Mouse (Mus musculus): ENCODE results near the gene Rbm42. TPM values are rescaled to one million over a fixed set of nuclear protein-coding genes. Genes with fewer than 3 reads are reported as not detected.

Gene Rbm42
- polyA plus RNA-seq, 1 experiment from 2014 or later = 138 TPM

DNA sequence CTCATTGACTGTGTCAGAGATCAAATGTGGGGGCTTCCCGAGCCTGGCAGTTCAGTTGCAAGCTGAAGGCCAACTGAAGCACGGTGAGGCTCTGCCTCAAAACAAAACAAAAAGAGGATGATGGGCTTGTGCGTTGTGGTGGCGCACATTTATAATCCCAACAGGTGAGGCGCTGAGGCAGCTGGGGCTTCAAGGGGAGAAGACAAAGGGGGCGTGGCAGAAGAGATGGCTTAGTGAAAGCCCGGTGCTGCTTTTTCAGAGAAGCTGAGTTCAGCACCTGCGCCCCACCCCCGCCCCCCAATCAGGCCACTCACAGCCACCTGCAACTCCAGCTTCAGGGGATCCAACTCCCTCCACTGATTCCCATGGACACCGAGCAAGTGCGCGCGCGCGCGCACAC lies 41.6 kb downstream of the Rbm42 start:
- no peaks in the 10 kb centered on the region for H3K27me3 ChIP-seq (ENCODE audit: control insufficient read depth, insufficient read depth, low read length)
- H3K4me1 ChIP-seq (ENCODE audit: control insufficient read depth, insufficient read depth, low read length) = no peaks in the 10 kb centered on the region
- DNase-seq (ENCODE audit: low spot score, missing footprints) (peak; percentile 47), ATAC-seq (ENCODE audit: low FRiP score) (no peak)
- no peaks in the 10 kb centered on the region for H3K9me3 ChIP-seq (ENCODE audit: control insufficient read depth, low read length)
- no peak overlapping the region for H3K4me2 ChIP-seq
- H3K9ac ChIP-seq (ENCODE audit: low read length) = no peak overlapping the region
- H3K36me3 ChIP-seq (ENCODE audit: control insufficient read depth, insufficient read depth, low read length) = no peaks in the 10 kb centered on the region
- WGBS = 51% methylated on average over 16 of the region's 16 CpGs
- no peak overlapping the region for H3K4me3 ChIP-seq (ENCODE audit: low read depth, low read length)
- H3K27ac ChIP-seq (ENCODE audit: low read depth, low read length) = no peak overlapping the region

DNA sequence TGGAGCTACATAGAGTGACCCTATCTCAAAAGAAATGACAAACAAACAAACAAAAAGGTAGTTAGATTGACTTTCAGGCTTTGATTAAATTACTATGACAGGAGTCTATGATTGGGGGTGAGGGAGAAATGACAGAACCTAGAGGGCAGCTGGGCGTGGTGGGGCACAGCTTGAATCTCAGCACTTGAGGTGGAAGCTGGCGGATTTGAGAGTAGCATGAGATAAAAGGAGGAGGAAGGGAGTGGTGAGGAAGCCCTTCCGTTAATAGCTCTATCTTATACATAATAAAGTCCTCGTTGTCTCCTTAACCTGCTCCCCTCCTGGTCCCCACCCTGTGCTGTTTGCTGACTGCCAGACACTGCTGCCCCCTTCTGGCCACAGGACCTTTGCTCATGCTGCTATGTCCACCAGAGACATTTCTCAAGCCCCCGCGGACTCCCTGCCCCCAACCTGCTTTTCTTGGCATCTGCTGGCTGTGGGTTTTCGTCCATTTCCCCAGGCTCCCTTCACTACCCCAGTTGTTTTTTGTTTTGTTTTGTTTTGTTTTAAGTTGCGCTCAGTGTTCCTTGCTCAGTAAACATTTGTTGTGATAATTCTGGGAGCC lies 42.3 kb downstream of the Rbm42 start:
- H3K4me2 ChIP-seq = no peak overlapping the region
- no peak overlapping the region for H3K9ac ChIP-seq (ENCODE audit: low read length)
- no peaks in the 10 kb centered on the region for H3K27me3 ChIP-seq (ENCODE audit: control insufficient read depth, insufficient read depth, low read length)
- no peaks in the 10 kb centered on the region for H3K9me3 ChIP-seq (ENCODE audit: control insufficient read depth, low read length)
- H3K36me3 ChIP-seq (ENCODE audit: control insufficient read depth, insufficient read depth, low read length) = no peaks in the 10 kb centered on the region
- ATAC-seq (ENCODE audit: low FRiP score) (0 out of 2 replicates have a peak, but pooled peaks have one; percentile 35), DNase-seq (ENCODE audit: low spot score, missing footprints) (peak; percentile 90)
- 26% methylated on average over 8 of the region's 8 CpGs for WGBS
- H3K4me3 ChIP-seq (ENCODE audit: low read depth, low read length) = no peak overlapping the region
- H3K27ac ChIP-seq (ENCODE audit: low read depth, low read length) = no peak overlapping the region
- no peaks in the 10 kb centered on the region for H3K4me1 ChIP-seq (ENCODE audit: control insufficient read depth, insufficient read depth, low read length)

GRCm38 (mm10) chr7:30604944-30605343 lies 45.2 kb downstream of the Rbm42 start:
- H3K4me1 ChIP-seq (ENCODE audit: control insufficient read depth, insufficient read depth, low read length) = no peaks in the 10 kb centered on the region
- no peak overlapping the region for H3K4me2 ChIP-seq
- ATAC-seq (ENCODE audit: low FRiP score) (no peak), DNase-seq (ENCODE audit: low spot score, missing footprints) (no peak)
- no peaks in the 10 kb centered on the region for H3K27me3 ChIP-seq (ENCODE audit: control insufficient read depth, insufficient read depth, low read length)
- no peaks in the 10 kb centered on the region for H3K9me3 ChIP-seq (ENCODE audit: control insufficient read depth, low read length)
- WGBS = 89% methylated on average over 8 of the region's 8 CpGs
- no peak overlapping the region for H3K4me3 ChIP-seq (ENCODE audit: low read depth, low read length)
- no peak overlapping the region for H3K27ac ChIP-seq (ENCODE audit: low read depth, low read length)
- no peak overlapping the region for H3K9ac ChIP-seq (ENCODE audit: low read length)
- no peaks in the 10 kb centered on the region for H3K36me3 ChIP-seq (ENCODE audit: control insufficient read depth, insufficient read depth, low read length)

GRCm38 (mm10) chr7:30604424-30604823 lies 45.7 kb downstream of the Rbm42 start:
- Histone ChIP-seq H3K4me3 (ENCODE audit: low read depth, low read length) (no peak overlapping the region), H3K27ac (ENCODE audit: low read depth, low read length) (no peak overlapping the region), H3K27me3 (ENCODE audit: control insufficient read depth, insufficient read depth, low read length) (no peaks in the 10 kb centered on the region), H3K4me2 (no peak overlapping the region), H3K4me1 (ENCODE audit: control insufficient read depth, insufficient read depth, low read length) (no peaks in the 10 kb centered on the region), H3K9ac (ENCODE audit: low read length) (no peak overlapping the region), H3K9me3 (ENCODE audit: control insufficient read depth, low read length) (no peaks in the 10 kb centered on the region), H3K36me3 (ENCODE audit: control insufficient read depth, insufficient read depth, low read length) (no peaks in the 10 kb centered on the region)
- DNase-seq (ENCODE audit: low spot score, missing footprints) = no peak
- 64% methylated on average over 8 of the region's 8 CpGs for WGBS
- no peak for ATAC-seq (ENCODE audit: low FRiP score)

DNA sequence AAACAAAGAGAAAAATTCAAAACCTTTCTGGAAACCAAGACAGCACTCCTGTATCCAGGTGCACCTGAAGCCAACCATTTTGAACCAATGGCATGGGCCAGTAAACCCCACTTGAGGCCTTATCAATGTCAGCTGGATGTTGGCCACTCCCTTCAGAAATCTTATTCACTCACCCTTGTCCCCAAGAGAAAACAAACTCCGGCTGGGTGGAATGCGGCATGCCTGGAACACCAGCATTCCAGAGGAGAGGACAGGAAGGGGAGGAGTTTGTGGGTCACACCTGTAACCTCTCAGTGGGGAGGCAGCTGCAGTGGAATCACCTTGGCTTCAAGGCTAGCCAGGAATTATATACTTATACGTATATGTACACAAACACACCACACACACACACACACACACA lies 47.5 kb downstream of the Rbm42 start:
- H3K9ac ChIP-seq (ENCODE audit: low read length) = no peak overlapping the region
- 50% methylated on average over 3 of the region's 3 CpGs for WGBS
- DNase-seq (ENCODE audit: low spot score, missing footprints) (peak; percentile 19), ATAC-seq (ENCODE audit: low FRiP score) (no peak)
- H3K27ac ChIP-seq (ENCODE audit: low read depth, low read length) = no peak overlapping the region
- H3K4me2 ChIP-seq = no peak overlapping the region
- H3K4me1 ChIP-seq (ENCODE audit: control insufficient read depth, insufficient read depth, low read length) = no peaks in the 10 kb centered on the region
- no peak overlapping the region for H3K4me3 ChIP-seq (ENCODE audit: low read depth, low read length)
- no peaks in the 10 kb centered on the region for H3K36me3 ChIP-seq (ENCODE audit: control insufficient read depth, insufficient read depth, low read length)
- no peaks in the 10 kb centered on the region for H3K27me3 ChIP-seq (ENCODE audit: control insufficient read depth, insufficient read depth, low read length)
- H3K9me3 ChIP-seq (ENCODE audit: control insufficient read depth, low read length) = no peaks in the 10 kb centered on the region

DNA sequence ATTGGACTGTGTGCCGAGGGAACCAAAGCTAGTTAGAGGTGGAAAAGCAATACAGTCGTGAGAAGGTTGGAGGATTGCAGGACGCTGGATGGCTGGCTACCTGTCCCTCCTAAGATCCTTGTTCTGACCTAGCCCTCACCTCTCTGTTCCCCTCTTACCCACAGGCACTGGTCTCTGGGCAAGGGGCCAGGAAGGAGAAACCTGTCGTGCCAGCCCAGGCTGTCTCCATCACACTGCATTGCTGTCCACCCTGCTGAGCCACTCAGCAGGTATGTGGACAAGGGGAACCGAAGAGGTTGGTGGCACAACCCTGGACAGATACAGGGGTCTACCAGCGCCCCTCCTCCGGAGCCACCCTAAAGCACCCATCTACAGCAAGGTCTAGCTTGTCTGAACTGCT lies 49.5 kb downstream of the Rbm42 start:
- ATAC-seq (ENCODE audit: low FRiP score) (no peak), DNase-seq (ENCODE audit: low spot score, missing footprints) (no peak)
- Histone ChIP-seq H3K9ac (ENCODE audit: low read length) (peak overlapping the region; percentile 22; the same call in 1 of the 2 replicates), H3K36me3 (ENCODE audit: control insufficient read depth, insufficient read depth, low read length) (no peaks in the 10 kb centered on the region), H3K9me3 (ENCODE audit: control insufficient read depth, low read length) (no peaks in the 10 kb centered on the region), H3K4me1 (ENCODE audit: control insufficient read depth, insufficient read depth, low read length) (no peaks in the 10 kb centered on the region), H3K27me3 (ENCODE audit: control insufficient read depth, insufficient read depth, low read length) (no peaks in the 10 kb centered on the region), H3K4me2 (no peak overlapping the region), H3K4me3 (ENCODE audit: low read depth, low read length) (no peak overlapping the region), H3K27ac (ENCODE audit: low read depth, low read length) (no peak overlapping the region)
- WGBS = 68% methylated on average over 7 of the region's 7 CpGs

DNA sequence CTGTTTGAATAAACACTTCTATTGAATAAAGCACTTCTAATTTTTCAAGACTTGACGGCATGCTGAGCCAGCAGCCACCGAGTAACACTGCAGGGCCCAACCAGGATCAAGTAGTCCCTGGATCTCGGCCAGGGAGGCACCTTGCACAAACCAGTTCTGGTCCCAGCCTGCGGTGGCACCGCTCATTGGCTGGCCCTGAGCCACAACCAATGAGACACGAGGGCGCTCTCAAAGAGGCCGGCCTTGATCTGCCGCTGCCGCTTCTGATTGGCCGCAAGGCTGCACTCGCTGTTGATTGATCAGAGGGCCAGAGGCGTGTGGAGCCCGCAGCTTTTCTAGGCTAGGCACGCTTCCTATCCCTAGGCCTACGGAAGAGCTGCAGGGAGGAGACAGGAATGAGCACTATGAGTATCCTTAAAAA lies 50.2 kb downstream of the Rbm42 start:
- H3K9me3 ChIP-seq (ENCODE audit: control insufficient read depth, low read length) = no peaks in the 10 kb centered on the region
- no peaks in the 10 kb centered on the region for H3K36me3 ChIP-seq (ENCODE audit: control insufficient read depth, insufficient read depth, low read length)
- H3K4me3 ChIP-seq (ENCODE audit: low read depth, low read length) = no peak overlapping the region
- H3K27ac ChIP-seq (ENCODE audit: low read depth, low read length) = no peak overlapping the region
- ATAC-seq (ENCODE audit: low FRiP score) (peak; percentile 99), DNase-seq (ENCODE audit: low spot score, missing footprints) (peak; percentile 89)
- no peaks in the 10 kb centered on the region for H3K4me1 ChIP-seq (ENCODE audit: control insufficient read depth, insufficient read depth, low read length)
- 2% methylated on average over 16 of the region's 16 CpGs for WGBS
- H3K4me2 ChIP-seq = peak overlapping the region; percentile 15; the same call in 1 of the 2 replicates
- no peaks in the 10 kb centered on the region for H3K27me3 ChIP-seq (ENCODE audit: control insufficient read depth, insufficient read depth, low read length)
- H3K9ac ChIP-seq (ENCODE audit: low read length) = no peak overlapping the region

DNA sequence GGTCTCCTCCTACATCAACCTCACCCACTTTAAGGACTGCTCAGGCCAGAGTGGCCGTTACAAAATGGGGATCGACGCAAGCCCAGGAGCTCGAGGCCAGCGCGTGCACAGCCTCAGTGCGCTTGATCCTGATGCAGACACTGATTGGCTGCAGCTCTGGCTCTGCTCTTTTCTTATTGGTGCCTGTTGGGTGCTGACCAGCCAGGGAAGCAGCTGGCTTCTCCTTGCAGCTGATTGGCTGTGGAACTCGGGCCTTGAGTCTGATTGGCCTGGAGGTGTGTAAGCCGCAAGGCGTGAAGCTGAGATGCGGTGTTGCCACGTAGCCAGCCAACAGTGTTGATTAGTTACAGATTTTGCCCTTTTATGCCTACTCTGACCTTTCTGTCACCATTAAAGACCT lies 51.3 kb downstream of the Rbm42 start, which contains the start of gene Zbtb32:
TSS of gene Zbtb32 (minus strand) at position 124 of the 400 bp plus-strand sequence.
- WGBS = 94% methylated on average over 12 of the region's 12 CpGs
- Histone ChIP-seq H3K36me3 (ENCODE audit: control insufficient read depth, insufficient read depth, low read length) (no peaks in the 10 kb centered on the region), H3K9ac (ENCODE audit: low read length) (no peak within 1 kb of the TSS), H3K27me3 (ENCODE audit: control insufficient read depth, insufficient read depth, low read length) (no peaks in the 10 kb centered on the region), H3K4me2 (peak within 1 kb of the TSS; percentile 9; the same call in 1 of the 2 replicates), H3K27ac (ENCODE audit: low read depth, low read length) (no peak within 1 kb of the TSS), H3K9me3 (ENCODE audit: control insufficient read depth, low read length) (no peaks in the 10 kb centered on the region), H3K4me1 (ENCODE audit: control insufficient read depth, insufficient read depth, low read length) (no peaks in the 10 kb centered on the region), H3K4me3 (ENCODE audit: low read depth, low read length) (no peak within 1 kb of the TSS)
- ATAC-seq (ENCODE audit: low FRiP score) (no peak), DNase-seq (ENCODE audit: low spot score, missing footprints) (peak; percentile 39)

GRCm38 (mm10) chr7:30596811-30597210 lies 53.3 kb downstream of the Rbm42 start:
- Histone ChIP-seq H3K4me2 (no peak overlapping the region), H3K27ac (ENCODE audit: low read depth, low read length) (no peak overlapping the region), H3K27me3 (ENCODE audit: control insufficient read depth, insufficient read depth, low read length) (no peaks in the 10 kb centered on the region), H3K4me1 (ENCODE audit: control insufficient read depth, insufficient read depth, low read length) (no peaks in the 10 kb centered on the region), H3K9me3 (ENCODE audit: control insufficient read depth, low read length) (no peaks in the 10 kb centered on the region), H3K36me3 (ENCODE audit: control insufficient read depth, insufficient read depth, low read length) (no peaks in the 10 kb centered on the region), H3K4me3 (ENCODE audit: low read depth, low read length) (no peak overlapping the region), H3K9ac (ENCODE audit: low read length) (no peak overlapping the region)
- WGBS = 80% methylated on average over 5 of the region's 5 CpGs
- peak; percentile 26 for DNase-seq (ENCODE audit: low spot score, missing footprints)
- ATAC-seq (ENCODE audit: low FRiP score) = no peak
